Mouse (Mus musculus): ENCODE measurements around the gene Gm42421. TPM values are rescaled to one million over a fixed set of nuclear protein-coding genes. Genes with fewer than 3 reads are reported as not detected.

The Gm42421 gene
- polyA plus RNA-seq, 1 experiment from 2014 or later: 1.2 TPM

GRCm38 (mm10) chr5:143917418-143917817 lies 10.6 kb upstream of the Gm42421 start:
- H3K4me2 ChIP-seq (replicated peaks): no peak overlapping the region
- H3K27ac ChIP-seq: no peak overlapping the region
- H3K4me3 ChIP-seq: no peak overlapping the region
- no peaks in the 10 kb centered on the region for H3K9me3 ChIP-seq (replicated peaks)
- ATAC-seq (ENCODE audit: low FRiP score): no peak
- 54% methylated on average over 5 of the region's 5 CpGs for whole genome bisulfite sequencing
- no peaks in the 10 kb centered on the region for H3K27me3 ChIP-seq
- no peaks in the 10 kb centered on the region for H3K4me1 ChIP-seq
- no peak overlapping the region for H3K9ac ChIP-seq
- peaks cover 61% of the 10 kb centered on the region for H3K36me3 ChIP-seq

DNA sequence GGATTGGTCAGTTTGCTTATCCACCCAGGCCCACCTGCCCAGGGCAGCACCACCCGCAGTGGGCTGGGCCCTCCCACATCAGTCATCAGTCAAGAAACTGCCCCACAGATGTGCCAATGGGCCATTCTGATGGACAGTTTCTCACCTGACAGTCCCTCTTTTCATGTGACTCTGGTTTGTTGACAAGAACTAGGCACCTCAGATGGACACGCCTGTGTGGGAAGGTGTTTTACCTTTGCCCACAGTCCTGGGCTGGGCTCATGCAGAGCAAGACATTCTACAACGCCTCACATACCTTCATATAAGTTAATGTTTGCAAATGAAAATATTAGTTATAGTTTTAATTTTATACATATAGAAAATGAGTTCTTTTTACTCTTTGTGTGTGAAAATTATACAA lies 9.9 kb upstream of the Gm42421 start:
- Histone ChIP-seq H3K9me3 (replicated peaks) (no peaks in the 10 kb centered on the region), H3K4me1 (no peaks in the 10 kb centered on the region), H3K27me3 (no peaks in the 10 kb centered on the region), H3K27ac (no peak overlapping the region), H3K36me3 (peaks cover 63% of the 10 kb centered on the region), H3K4me2 (replicated peaks) (no peak overlapping the region), H3K4me3 (no peak overlapping the region), H3K9ac (no peak overlapping the region)
- 93% methylated on average over 3 of the region's 3 CpGs for WGBS
- ATAC-seq (ENCODE audit: low FRiP score): no peak

- Histone ChIP-seq H3K27ac (no peak overlapping the region), H3K27me3 (no peaks in the 10 kb centered on the region), H3K9me3 (replicated peaks) (no peaks in the 10 kb centered on the region), H3K4me3 (no peak overlapping the region), H3K9ac (no peak overlapping the region), H3K4me2 (replicated peaks) (no peak overlapping the region), H3K36me3 (peaks cover 76% of the 10 kb centered on the region), H3K4me1 (no peaks in the 10 kb centered on the region)
- WGBS: 85% methylated on average over 6 of the region's 6 CpGs
- ATAC-seq (ENCODE audit: low FRiP score): no peak
Observed at GRCm38 (mm10) chr5:143924781-143925452, 3.1 kb upstream of the Gm42421 start.

DNA sequence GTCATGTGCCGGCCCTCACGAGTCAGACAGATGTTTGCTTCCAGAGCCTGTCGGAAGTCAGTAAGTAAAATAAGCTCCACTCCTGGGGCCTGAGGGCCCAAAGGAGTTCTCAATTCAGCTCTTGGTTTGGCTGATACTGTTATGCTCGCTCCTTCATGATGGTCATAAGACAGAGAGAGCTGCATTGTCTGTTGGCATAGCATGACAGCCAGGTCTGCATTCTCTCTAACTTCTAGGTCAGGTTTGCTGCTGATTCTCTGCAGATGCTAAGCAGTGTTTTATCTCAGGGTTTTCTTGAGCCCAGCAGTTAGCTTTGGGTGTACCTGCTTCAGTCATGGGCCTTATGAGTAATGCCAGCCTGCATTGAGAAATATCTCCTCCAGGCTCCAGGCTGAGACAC lies 1.3 kb downstream of the Gm42421 start:
- Histone ChIP-seq H3K4me2 (replicated peaks) (no peak overlapping the region), H3K4me3 (no peak overlapping the region), H3K27ac (no peak overlapping the region), H3K36me3 (peaks cover 76% of the 10 kb centered on the region), H3K27me3 (no peaks in the 10 kb centered on the region), H3K9me3 (replicated peaks) (no peaks in the 10 kb centered on the region), H3K4me1 (no peaks in the 10 kb centered on the region), H3K9ac (no peak overlapping the region)
- 89% methylated on average over 4 of the region's 4 CpGs for WGBS
- no peak for ATAC-seq (ENCODE audit: low FRiP score)

DNA sequence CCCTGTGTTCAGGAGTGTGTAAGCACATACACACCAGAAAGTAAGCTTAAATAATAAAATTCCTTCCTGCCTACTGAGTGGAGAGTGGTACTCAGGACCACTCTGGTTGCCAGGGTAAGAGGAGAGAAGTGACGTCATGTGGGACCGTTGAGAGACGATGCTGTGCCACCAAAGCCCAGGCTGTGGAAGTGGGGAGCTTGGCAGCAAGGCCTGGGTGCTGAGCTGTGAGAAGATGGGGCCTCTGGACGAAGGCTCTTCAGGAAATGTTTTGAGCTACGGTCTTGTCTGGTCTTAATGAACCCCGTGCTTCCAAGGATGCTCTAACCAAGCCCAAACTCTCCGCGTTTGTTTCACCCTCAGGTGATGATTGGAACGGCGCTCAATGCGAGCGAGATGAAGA lies 2.7 kb downstream of the Gm42421 start:
- Histone ChIP-seq H3K27ac (no peak overlapping the region), H3K4me2 (replicated peaks) (no peak overlapping the region), H3K27me3 (no peaks in the 10 kb centered on the region), H3K9me3 (replicated peaks) (no peaks in the 10 kb centered on the region), H3K4me1 (no peaks in the 10 kb centered on the region), H3K4me3 (no peak overlapping the region), H3K36me3 (peaks cover 63% of the 10 kb centered on the region), H3K9ac (no peak overlapping the region)
- ATAC-seq (ENCODE audit: low FRiP score): no peak
- 97% methylated on average over 12 of the region's 12 CpGs for WGBS

DNA sequence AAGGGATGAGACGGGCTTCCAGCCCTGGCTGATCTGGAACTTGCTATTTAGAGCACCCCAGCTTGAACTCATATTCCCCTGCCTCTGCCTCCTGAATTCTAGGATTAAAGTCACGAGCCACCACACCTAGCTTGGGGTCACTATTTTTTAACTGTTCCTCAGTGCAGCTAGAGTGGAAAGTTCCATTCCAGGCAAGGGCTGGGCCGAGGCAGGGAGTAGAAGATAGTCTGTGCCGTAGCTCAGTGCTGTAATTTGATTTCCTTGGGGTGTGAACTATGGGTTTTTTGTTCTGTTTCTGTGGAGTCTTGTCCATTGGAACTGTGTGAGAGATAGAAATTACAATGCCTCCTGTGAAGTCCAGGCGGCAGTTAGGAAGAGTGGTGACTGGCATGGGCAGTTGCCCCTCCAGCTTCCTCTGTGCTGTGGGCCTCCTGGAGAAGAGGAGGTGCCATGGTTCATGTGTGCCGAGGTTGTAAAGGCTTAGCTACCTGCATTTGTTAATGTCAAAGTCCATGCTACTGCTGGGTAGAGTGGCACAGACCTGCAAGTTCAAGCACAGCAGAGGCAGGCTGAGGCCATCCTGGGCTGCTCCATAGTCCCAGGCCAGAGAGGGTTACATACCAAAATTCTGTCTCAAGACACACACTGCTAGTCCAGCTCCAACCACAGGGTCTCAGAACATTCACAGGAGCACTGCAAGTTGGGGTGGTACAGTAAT lies 4.0 kb downstream of the Gm42421 start:
- WGBS: 88% methylated on average over 6 of the region's 6 CpGs
- H3K9me3 ChIP-seq (replicated peaks): no peaks in the 10 kb centered on the region
- no peak overlapping the region for H3K9ac ChIP-seq
- H3K27ac ChIP-seq: no peak overlapping the region
- no peaks in the 10 kb centered on the region for H3K4me1 ChIP-seq
- H3K4me3 ChIP-seq: no peak overlapping the region
- peaks cover 50% of the 10 kb centered on the region for H3K36me3 ChIP-seq
- H3K4me2 ChIP-seq (replicated peaks): no peak overlapping the region
- ATAC-seq (ENCODE audit: low FRiP score): no peak
- H3K27me3 ChIP-seq: no peaks in the 10 kb centered on the region

- Histone ChIP-seq H3K9ac (no peak within 1 kb of the TSS), H3K27ac (no peak within 1 kb of the TSS), H3K4me3 (no peak within 1 kb of the TSS), H3K4me1 (no peaks in the 10 kb centered on the region), H3K27me3 (no peaks in the 10 kb centered on the region), H3K4me2 (replicated peaks) (0 out of 2 replicates have a peak within 1 kb of the TSS, but pooled peaks have one; percentile 2), H3K9me3 (replicated peaks) (no peaks in the 10 kb centered on the region), H3K36me3 (peaks cover 46% of the 10 kb centered on the region)
- no peak for ATAC-seq (ENCODE audit: low FRiP score)
- 15% methylated on average over 8 of the region's 8 CpGs for WGBS
Observed at GRCm38 (mm10) chr5:143932831-143933230, 4.9 kb downstream of the Gm42421 start, which contains the start of gene Rsph10b. Gene Rsph10b (plus strand): TSS chr5:143933035.

DNA sequence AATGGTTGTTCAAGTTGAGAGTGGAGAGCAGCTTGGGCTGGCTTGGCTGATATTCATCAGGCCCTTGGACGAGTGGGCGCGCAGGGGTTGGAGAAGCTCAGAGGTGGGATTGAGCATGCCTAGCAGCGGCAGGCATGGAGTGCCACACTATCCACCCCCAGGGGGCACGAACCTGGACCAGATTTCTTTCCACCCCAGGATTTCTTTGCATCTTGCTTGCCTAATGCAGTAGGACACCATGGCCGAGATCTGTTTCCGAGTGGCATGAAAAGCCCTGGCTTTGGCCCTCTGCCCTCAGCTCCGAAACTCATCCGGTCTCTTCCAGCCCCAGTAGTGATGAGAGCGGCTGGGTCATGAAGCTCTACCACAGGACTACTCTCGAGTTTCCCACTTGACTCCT lies 5.4 kb downstream of the Gm42421 start:
- no peak for ATAC-seq (ENCODE audit: low FRiP score)
- H3K9me3 ChIP-seq (replicated peaks): no peaks in the 10 kb centered on the region
- H3K27me3 ChIP-seq: no peaks in the 10 kb centered on the region
- H3K27ac ChIP-seq: no peak overlapping the region
- H3K36me3 ChIP-seq: peaks cover 41% of the 10 kb centered on the region
- no peak overlapping the region for H3K4me3 ChIP-seq
- H3K4me2 ChIP-seq (replicated peaks): no peak overlapping the region
- WGBS: 87% methylated on average over 11 of the region's 11 CpGs
- H3K4me1 ChIP-seq: no peaks in the 10 kb centered on the region
- no peak overlapping the region for H3K9ac ChIP-seq

GRCm38 (mm10) chr5:143933875-143934274 lies 5.9 kb downstream of the Gm42421 start:
- Histone ChIP-seq H3K36me3 (peaks cover 36% of the 10 kb centered on the region), H3K9me3 (replicated peaks) (no peaks in the 10 kb centered on the region), H3K4me3 (no peak overlapping the region), H3K9ac (no peak overlapping the region), H3K27ac (no peak overlapping the region), H3K4me2 (replicated peaks) (no peak overlapping the region), H3K27me3 (no peaks in the 10 kb centered on the region), H3K4me1 (no peaks in the 10 kb centered on the region)
- 84% methylated on average over 1 of the region's 1 CpGs for WGBS
- no peak for ATAC-seq (ENCODE audit: low FRiP score)

- H3K4me1 ChIP-seq: no peaks in the 10 kb centered on the region
- H3K4me3 ChIP-seq: no peak overlapping the region
- no peak overlapping the region for H3K27ac ChIP-seq
- H3K27me3 ChIP-seq: no peaks in the 10 kb centered on the region
- H3K9ac ChIP-seq: no peak overlapping the region
- peaks cover 15% of the 10 kb centered on the region for H3K36me3 ChIP-seq
- no peaks in the 10 kb centered on the region for H3K9me3 ChIP-seq (replicated peaks)
- no peak overlapping the region for H3K4me2 ChIP-seq (replicated peaks)
- 88% methylated on average over 9 of the region's 9 CpGs for WGBS
- ATAC-seq (ENCODE audit: low FRiP score): no peak
Observed at GRCm38 (mm10) chr5:143936156-143936555, 8.2 kb downstream of the Gm42421 start.

DNA sequence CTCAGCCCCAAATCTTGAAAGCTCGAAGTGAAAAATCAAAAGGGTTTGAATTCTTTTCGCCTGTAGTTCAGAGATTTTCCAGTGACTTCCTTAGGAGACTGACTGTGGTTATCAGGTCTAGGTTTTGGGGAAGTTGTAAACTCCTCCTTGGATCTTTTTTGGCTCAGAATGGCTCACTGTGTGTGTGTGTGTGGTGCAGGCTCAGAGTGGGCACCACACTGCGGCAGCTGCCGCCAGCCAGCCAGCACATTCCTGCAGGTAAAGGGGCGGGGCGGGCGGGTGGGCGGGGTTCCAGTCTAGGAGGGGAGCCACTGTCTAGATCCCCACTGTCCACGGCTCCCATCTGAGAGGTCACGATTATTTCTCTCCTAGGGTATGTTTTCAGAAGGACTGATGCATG lies 13.6 kb downstream of the Gm42421 start:
- Histone ChIP-seq H3K4me3 (no peak overlapping the region), H3K9ac (no peak overlapping the region), H3K9me3 (replicated peaks) (no peaks in the 10 kb centered on the region), H3K36me3 (no peaks in the 10 kb centered on the region), H3K4me2 (replicated peaks) (no peak overlapping the region), H3K27ac (no peak overlapping the region), H3K27me3 (no peaks in the 10 kb centered on the region), H3K4me1 (no peaks in the 10 kb centered on the region)
- no peak for ATAC-seq (ENCODE audit: low FRiP score)
- WGBS: 29% methylated on average over 10 of the region's 10 CpGs

GRCm38 (mm10) chr5:143943231-143944125 lies 15.5 kb downstream of the Gm42421 start:
- no peaks in the 10 kb centered on the region for H3K9me3 ChIP-seq (replicated peaks)
- no peak overlapping the region for H3K27ac ChIP-seq
- H3K36me3 ChIP-seq: no peaks in the 10 kb centered on the region
- no peaks in the 10 kb centered on the region for H3K27me3 ChIP-seq
- no peaks in the 10 kb centered on the region for H3K4me1 ChIP-seq
- no peak overlapping the region for H3K4me3 ChIP-seq
- 90% methylated on average over 14 of the region's 14 CpGs for WGBS
- no peak overlapping the region for H3K4me2 ChIP-seq (replicated peaks)
- no peak for ATAC-seq (ENCODE audit: low FRiP score)
- H3K9ac ChIP-seq: no peak overlapping the region
